Mouse (Mus musculus) bone marrow macrophage, adult 2 months (primary cell): ENCODE results near the gene Prkcb.

Experiments
- CTCF ChIP-seq: IDR thresholded peaks from 2 replicates; pipeline ENCODE4 v1.5.1; 2012; ENCODE audit warnings: low read depth, mild to moderate bottlenecking, low read length, moderate library complexity
- POLR2A ChIP-seq: IDR thresholded peaks from 2 replicates; pipeline ENCODE4 v1.6.1; 2012; ENCODE audit warnings: mild to moderate bottlenecking, low read depth, low read length, borderline replicate concordance

GRCm38 (mm10) chr7:122570407-122570806 is 281.9 kb downstream of the Prkcb start:
- TF ChIP-seq POLR2A (no peak), CTCF (no peak)
